Mouse (Mus musculus) MEL (cell line): ENCODE results near the gene Zfp128.

Experiments
- CHD2 ChIP-seq: IDR thresholded peaks from 2 replicates; pipeline ENCODE4 v1.6.1; 2011; ENCODE audit warnings: low read length, improper control_type of control experiment
- CTCF ChIP-seq, 3 experiments: IDR thresholded peaks in 2 of 3; conservative IDR thresholded peaks in 1 of 3; 2 replicates each; pipeline ENCODE4 v1.5.1; 2011 to 2012; ENCODE audit warnings: low read length in 3 of 3, low read depth in 2 of 3, mild to moderate bottlenecking in 2 of 3, improper control_type of control experiment in 1 of 3, inconsistent platforms in 1 of 3, mixed read lengths in 1 of 3, moderate library complexity in 1 of 3; ENCODE audit not compliant: control insufficient read depth in 1 of 3, insufficient read depth in 1 of 3, poor library complexity in 1 of 3, severe bottlenecking in 1 of 3
- GATA1 ChIP-seq: IDR thresholded peaks from 2 replicates; pipeline ENCODE4 v1.6.1; 2011; ENCODE audit warnings: low read depth, low read length, improper control_type of control experiment
- MXI1 ChIP-seq: IDR thresholded peaks from 2 replicates; pipeline ENCODE4 v1.6.1; 2011; ENCODE audit warnings: mild to moderate bottlenecking, low read depth, low read length, improper control_type of control experiment
- NRF1 ChIP-seq: IDR thresholded peaks from 2 replicates; pipeline ENCODE4 v1.6.1; 2014; ENCODE audit warnings: low read depth, mild to moderate bottlenecking, inconsistent platforms, low read length, improper control_type of control experiment, moderate library complexity; ENCODE audit not compliant: poor library complexity, insufficient read depth, severe bottlenecking
- POLR2A ChIP-seq, 2 experiments: IDR thresholded peaks; 2 replicates each; pipeline ENCODE4 v1.6.1; 2011 to 2012; ENCODE audit warnings: low read length in 2 of 2, mild to moderate bottlenecking in 2 of 2, control low read depth in 1 of 2, improper control_type of control experiment in 1 of 2, low read depth in 1 of 2, moderate library complexity in 1 of 2; ENCODE audit not compliant: control insufficient read depth in 1 of 2, insufficient read depth in 1 of 2, poor library complexity in 1 of 2
- POLR2AphosphoS5 ChIP-seq: IDR thresholded peaks from 2 replicates; pipeline ENCODE4 v1.6.1; 2012; ENCODE audit warnings: low read depth, borderline replicate concordance, mild to moderate bottlenecking, inconsistent platforms, low read length, moderate library complexity, mixed read lengths
- SMC3 ChIP-seq: IDR thresholded peaks from 2 replicates; pipeline ENCODE4 v1.6.1; 2011; ENCODE audit warnings: low read depth, low read length, improper control_type of control experiment
- TCF12 ChIP-seq: IDR thresholded peaks from 2 replicates; pipeline ENCODE4 v1.6.1; 2014; ENCODE audit warnings: low read depth, mild to moderate bottlenecking, inconsistent platforms, low read length, improper control_type of control experiment, moderate library complexity
- ZKSCAN1 ChIP-seq: IDR thresholded peaks from 2 replicates; pipeline ENCODE4 v1.6.1; 2012; ENCODE audit warnings: low read depth, mild to moderate bottlenecking, inconsistent platforms, low read length, improper control_type of control experiment, moderate library complexity

GRCm38 (mm10) chr7:12926316-12926715, 45.3 kb downstream of the Zfp128 start:
- TF ChIP-seq POLR2A (IDR thresholded peaks at IDR 0.05; ENCODE audit: control insufficient read depth in 1 of 2, insufficient read depth in 1 of 2, low read depth in 1 of 2, low read length in 2 of 2, poor library complexity in 1 of 2) (no peak), TCF12 (no peak), MXI1 (no peak), SMC3 (no peak), CTCF (IDR thresholded peaks at IDR 0.05 in 2 of 3, conservative IDR thresholded peaks at IDR 0.05 in 1 of 3; ENCODE audit: control insufficient read depth in 1 of 3, insufficient read depth in 1 of 3, low read depth in 2 of 3, low read length in 3 of 3, poor library complexity in 1 of 3, severe bottlenecking in 1 of 3) (no peak), POLR2AphosphoS5 (no peak), CHD2 (no peak), ZKSCAN1 (no peak), GATA1 (no peak), NRF1 (no peak)
